Mouse (Mus musculus): ENCODE measurements around the gene Upk3b. TPM values are rescaled to one million over a fixed set of nuclear protein-coding genes. Genes with fewer than 3 reads are reported as not detected.

Upk3b gene
- polyA plus RNA-seq, 1 experiment: 16.1 TPM

- Histone ChIP-seq H3K27me3 (ENCODE audit: control insufficient read depth, insufficient read depth, low read length) (no peaks in the 10 kb centered on the region), H3K36me3 (ENCODE audit: control insufficient read depth, insufficient read depth, low read length) (peaks cover 28% of the 10 kb centered on the region), H3K27ac (ENCODE audit: control insufficient read depth, insufficient read depth, low read length) (no peak overlapping the region), H3K4me1 (replicated peaks; ENCODE audit: control insufficient read depth, insufficient read depth, low read length) (no peaks in the 10 kb centered on the region), H3K4me3 (ENCODE audit: control insufficient read depth, insufficient read depth, low read length) (no peak overlapping the region)
- no peak for DNase-seq
- 67% methylated on average over 9 of the region's 9 CpGs for WGBS
- no peak for TF ChIP-seq POLR2A (IDR thresholded peaks at IDR 0.05; ENCODE audit: control insufficient read depth, extremely low read depth, insufficient read depth, low read length, poor library complexity)
- TF ChIP-seq CTCF (IDR thresholded peaks at IDR 0.05; ENCODE audit: borderline replicate concordance, control insufficient read depth, extremely low read depth, insufficient read depth, low read length, poor library complexity): no peak
Observed at GRCm38 (mm10) chr5:136026859-136027258, 11.4 kb upstream of the Upk3b start.

- Histone ChIP-seq H3K4me3 (ENCODE audit: control insufficient read depth, insufficient read depth, low read length) (no peak overlapping the region), H3K27me3 (ENCODE audit: control insufficient read depth, insufficient read depth, low read length) (no peaks in the 10 kb centered on the region), H3K4me1 (replicated peaks; ENCODE audit: control insufficient read depth, insufficient read depth, low read length) (no peaks in the 10 kb centered on the region), H3K36me3 (ENCODE audit: control insufficient read depth, insufficient read depth, low read length) (peaks cover 31% of the 10 kb centered on the region), H3K27ac (ENCODE audit: control insufficient read depth, insufficient read depth, low read length) (no peak overlapping the region)
- TF ChIP-seq CTCF (IDR thresholded peaks at IDR 0.05; ENCODE audit: borderline replicate concordance, control insufficient read depth, extremely low read depth, insufficient read depth, low read length, poor library complexity) (no peak), POLR2A (IDR thresholded peaks at IDR 0.05; ENCODE audit: control insufficient read depth, extremely low read depth, insufficient read depth, low read length, poor library complexity) (no peak)
- 93% methylated on average over 11 of the region's 11 CpGs for WGBS
- DNase-seq: no peak
Observed at GRCm38 (mm10) chr5:136027612-136028311, 10.5 kb upstream of the Upk3b start.

GRCm38 (mm10) chr5:136034868-136035267, 3.4 kb upstream of the Upk3b start:
- H3K36me3 ChIP-seq (ENCODE audit: control insufficient read depth, insufficient read depth, low read length): peaks cover 21% of the 10 kb centered on the region
- no peak overlapping the region for H3K27ac ChIP-seq (ENCODE audit: control insufficient read depth, insufficient read depth, low read length)
- no peaks in the 10 kb centered on the region for H3K27me3 ChIP-seq (ENCODE audit: control insufficient read depth, insufficient read depth, low read length)
- 71% methylated on average over 4 of the region's 4 CpGs for WGBS
- H3K4me3 ChIP-seq (ENCODE audit: control insufficient read depth, insufficient read depth, low read length): no peak overlapping the region
- TF ChIP-seq CTCF (IDR thresholded peaks at IDR 0.05; ENCODE audit: borderline replicate concordance, control insufficient read depth, extremely low read depth, insufficient read depth, low read length, poor library complexity): no peak
- TF ChIP-seq POLR2A (IDR thresholded peaks at IDR 0.05; ENCODE audit: control insufficient read depth, extremely low read depth, insufficient read depth, low read length, poor library complexity): no peak
- no peaks in the 10 kb centered on the region for H3K4me1 ChIP-seq (replicated peaks; ENCODE audit: control insufficient read depth, insufficient read depth, low read length)
- no peak for DNase-seq

GRCm38 (mm10) chr5:136035285-136035684, 3.0 kb upstream of the Upk3b start:
- no peak overlapping the region for H3K27ac ChIP-seq (ENCODE audit: control insufficient read depth, insufficient read depth, low read length)
- peaks cover 18% of the 10 kb centered on the region for H3K36me3 ChIP-seq (ENCODE audit: control insufficient read depth, insufficient read depth, low read length)
- no peak overlapping the region for H3K4me3 ChIP-seq (ENCODE audit: control insufficient read depth, insufficient read depth, low read length)
- no peak for DNase-seq
- TF ChIP-seq CTCF (IDR thresholded peaks at IDR 0.05; ENCODE audit: borderline replicate concordance, control insufficient read depth, extremely low read depth, insufficient read depth, low read length, poor library complexity) (no peak), POLR2A (IDR thresholded peaks at IDR 0.05; ENCODE audit: control insufficient read depth, extremely low read depth, insufficient read depth, low read length, poor library complexity) (no peak)
- no peaks in the 10 kb centered on the region for H3K4me1 ChIP-seq (replicated peaks; ENCODE audit: control insufficient read depth, insufficient read depth, low read length)
- 58% methylated on average over 1 of the region's 1 CpGs for WGBS
- no peaks in the 10 kb centered on the region for H3K27me3 ChIP-seq (ENCODE audit: control insufficient read depth, insufficient read depth, low read length)

- no peaks in the 10 kb centered on the region for H3K4me1 ChIP-seq (replicated peaks; ENCODE audit: control insufficient read depth, insufficient read depth, low read length)
- H3K4me3 ChIP-seq (ENCODE audit: control insufficient read depth, insufficient read depth, low read length): no peak overlapping the region
- no peak for DNase-seq
- no peaks in the 10 kb centered on the region for H3K27me3 ChIP-seq (ENCODE audit: control insufficient read depth, insufficient read depth, low read length)
- WGBS: 100% methylated on average over 1 of the region's 1 CpGs
- H3K27ac ChIP-seq (ENCODE audit: control insufficient read depth, insufficient read depth, low read length): no peak overlapping the region
- peaks cover 4% of the 10 kb centered on the region for H3K36me3 ChIP-seq (ENCODE audit: control insufficient read depth, insufficient read depth, low read length)
- TF ChIP-seq POLR2A (IDR thresholded peaks at IDR 0.05; ENCODE audit: control insufficient read depth, extremely low read depth, insufficient read depth, low read length, poor library complexity): no peak
- no peak for TF ChIP-seq CTCF (IDR thresholded peaks at IDR 0.05; ENCODE audit: borderline replicate concordance, control insufficient read depth, extremely low read depth, insufficient read depth, low read length, poor library complexity)
Observed at GRCm38 (mm10) chr5:136036667-136037066, 1.6 kb upstream of the Upk3b start.

GRCm38 (mm10) chr5:136040210-136040609, 1.9 kb downstream of the Upk3b start:
- no peak for DNase-seq

More at GRCm38 (mm10) chr5:136040210-136040609, 1.9 kb downstream of the Upk3b start:
- no peaks in the 10 kb centered on the region for H3K4me1 ChIP-seq (replicated peaks; ENCODE audit: control insufficient read depth, insufficient read depth, low read length)
- TF ChIP-seq CTCF (IDR thresholded peaks at IDR 0.05; ENCODE audit: borderline replicate concordance, control insufficient read depth, extremely low read depth, insufficient read depth, low read length, poor library complexity): no peak
- TF ChIP-seq POLR2A (IDR thresholded peaks at IDR 0.05; ENCODE audit: control insufficient read depth, extremely low read depth, insufficient read depth, low read length, poor library complexity): no peak
- no peak overlapping the region for H3K27ac ChIP-seq (ENCODE audit: control insufficient read depth, insufficient read depth, low read length)
- no peak overlapping the region for H3K4me3 ChIP-seq (ENCODE audit: control insufficient read depth, insufficient read depth, low read length)
- 27% methylated on average over 5 of the region's 5 CpGs for WGBS
- H3K36me3 ChIP-seq (ENCODE audit: control insufficient read depth, insufficient read depth, low read length): no peaks in the 10 kb centered on the region
- no peaks in the 10 kb centered on the region for H3K27me3 ChIP-seq (ENCODE audit: control insufficient read depth, insufficient read depth, low read length)
